Mouse (Mus musculus) layer of hippocampus, adult 18-20 months (tissue): ENCODE results near the gene Gm10256. TPM values are rescaled to one million over a fixed set of nuclear protein-coding genes. Genes with fewer than 3 reads are reported as not detected.
"Not testable (repeated sequence)": the region's sequence is repeated elsewhere in the genome, so short reads cannot be mapped to it uniquely, and the experiment has no call there.

Experiments used
- DNase-seq, 2 experiments: peaks; one replicate each; pipeline ENCODE4 v3.0.0; 2022; ENCODE audit warnings: low spot score in 2 of 2
- long read RNA-seq: library from polyadenylated mRNA; stranded (forward); transcript quantifications from one replicate; pipeline ENCODE4 v2.0.0, GENCODE M21; 2021
- total RNA-seq, 2 experiments: library from RNA; stranded (reverse); gene quantifications; 2 replicates each; pipeline ENCODE4 v1.2.3; 2021

Gene Gm10256
- total RNA-seq = not detected
- long read RNA-seq = 0 reads

GRCm38 (mm10) chrY:2830380-2830779 is at the start of gene Gm10256, which contains the start of gene Rbmy:
TSS of gene Gm10256 (plus strand) at chrY:2830699.
TSS of gene Rbmy (plus strand) at chrY:2830680.
- DNase-seq = not testable (repeated sequence)

DNA sequence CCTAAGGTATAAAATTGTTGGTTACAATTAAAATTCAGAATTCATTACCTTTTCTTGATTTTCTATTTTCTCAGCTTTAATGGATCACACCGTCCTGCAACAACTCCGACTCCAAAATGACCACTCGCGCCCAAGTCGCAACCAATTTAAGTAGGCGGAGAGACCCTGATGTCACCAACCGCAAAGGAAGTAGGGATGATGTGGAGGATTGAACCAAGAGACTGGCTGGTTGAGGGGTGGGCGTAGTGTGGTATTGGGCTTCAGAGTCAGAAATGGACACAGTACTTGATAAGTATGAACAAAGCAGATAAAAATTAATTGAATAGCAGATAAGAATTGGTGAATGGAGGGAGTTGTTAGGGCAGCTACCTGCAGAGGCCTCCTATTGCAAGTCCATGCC is 34.4 kb upstream of the Gm10256 start, which contains the start of gene Gm4064:
Gene Gm4064, minus strand, starts transcription at position 101 of the 400 bp plus-strand sequence.
- not testable (repeated sequence) for DNase-seq

- DNase-seq = not testable (repeated sequence)
These were observed 70.2 kb downstream of the Gm10256 start, which contains the start of gene Gm10352 for GRCm38 (mm10) chrY:2900689-2901088. TSS of gene Gm10352 (plus strand) at chrY:2900989.

Other genes starting within 250 kb of the Gm10256 start
- not detected for gene H2al2c, start 231.6 kb upstream of the Gm10256 start, total RNA-seq
- gene Sry, start 167.0 kb upstream of the Gm10256 start, total RNA-seq = not detected
- not detected for gene H2al2b, start 110.0 kb upstream of the Gm10256 start, total RNA-seq
- not detected for gene Gm4064, start 34.5 kb upstream of the Gm10256 start, total RNA-seq
- gene Rbmy, start within 50 bp of the Gm10256 start, total RNA-seq = not detected
- gene Gm10352, start 70.3 kb downstream of the Gm10256 start, total RNA-seq = not detected
- not detected for gene Gm29289, start 101.9 kb downstream of the Gm10256 start, total RNA-seq